Mouse (Mus musculus): ENCODE results near the gene Plekhg6. TPM values are rescaled to one million over a fixed set of nuclear protein-coding genes. Genes with fewer than 3 reads are reported as not detected.

Plekhg6 gene
- total and polyA plus RNA-seq, 2 experiments from 2014 or later = 0.05 TPM; not detected in 1

DNA sequence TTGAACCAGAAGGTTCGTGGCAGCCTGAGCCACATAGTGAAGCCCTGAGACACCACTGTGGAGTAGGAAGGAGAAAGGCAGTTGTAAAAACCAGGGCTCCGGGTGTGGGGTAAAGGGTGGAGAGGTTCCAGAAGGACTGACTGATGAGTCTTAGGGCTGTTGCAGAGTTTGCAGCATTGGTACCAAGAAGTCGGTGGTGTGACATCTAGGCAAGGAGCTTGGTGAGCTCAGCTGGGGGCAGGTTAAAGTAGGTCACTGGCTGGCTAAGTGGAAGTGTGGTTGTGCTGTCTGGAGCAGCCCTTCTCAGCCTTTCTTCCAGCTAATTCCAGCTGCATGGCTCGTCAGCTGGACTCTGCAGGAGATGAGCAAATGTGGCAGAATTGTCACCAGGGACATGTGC lies 27.8 kb downstream of the Plekhg6 start:
- H3K36me3 ChIP-seq (replicated peaks; ENCODE audit: control insufficient read depth, insufficient read depth, low read length) = peaks cover 9% of the 10 kb centered on the region
- 59% methylated on average over 4 of the region's 4 CpGs for WGBS
- H3K4me3 ChIP-seq (ENCODE audit: low read depth, low read length) = no peak overlapping the region
- ATAC-seq (ENCODE audit: insufficient read depth, low read depth) (no peak), DNase-seq (ENCODE audit: low spot score) (no peak)
- H3K9ac ChIP-seq (replicated peaks; ENCODE audit: low read depth, low read length) = no peak overlapping the region
- no peaks in the 10 kb centered on the region for H3K9me3 ChIP-seq (replicated peaks; ENCODE audit: control insufficient read depth, low read length)
- peaks cover 34% of the 10 kb centered on the region for H3K4me1 ChIP-seq (ENCODE audit: control insufficient read depth, insufficient read depth)
- TF ChIP-seq EP300 (IDR thresholded peaks at IDR 0.05; ENCODE audit: low read depth) (no peak), CTCF (IDR thresholded peaks at IDR 0.05; ENCODE audit: low read depth) (no peak)
- H3K27ac ChIP-seq (ENCODE audit: low read depth) = peak overlapping the region; percentile 84; the same call in 1 of the 2 replicates
- H3K27me3 ChIP-seq (ENCODE audit: control insufficient read depth, insufficient read depth, low read length) = no peaks in the 10 kb centered on the region
- H3K4me2 ChIP-seq (ENCODE audit: low read depth, low read length) = peak overlapping the region; percentile 68

DNA sequence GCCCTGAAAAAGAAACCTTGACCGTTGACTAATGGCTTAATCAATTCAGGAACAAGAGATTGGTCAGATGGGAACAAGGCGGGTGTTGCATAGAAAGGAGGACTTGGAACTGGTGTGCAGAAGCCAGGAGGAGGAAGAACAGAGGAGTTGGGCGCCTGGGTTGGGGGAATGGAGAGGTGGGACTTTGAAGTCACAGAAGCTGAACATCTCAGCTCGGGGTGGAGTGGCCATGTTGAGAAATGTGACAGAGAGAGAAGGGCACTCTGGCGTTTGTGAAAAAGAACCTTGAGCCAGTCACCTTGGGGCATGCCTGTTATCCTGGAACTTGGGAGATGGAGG lies 28.6 kb downstream of the Plekhg6 start:
- H3K4me3 ChIP-seq (ENCODE audit: low read depth, low read length) = peak overlapping the region; percentile 60; the same call in 1 of the 2 replicates
- no peak for TF ChIP-seq CTCF (IDR thresholded peaks at IDR 0.05; ENCODE audit: low read depth)
- TF ChIP-seq EP300 (IDR thresholded peaks at IDR 0.05; ENCODE audit: low read depth) = no peak
- H3K27me3 ChIP-seq (ENCODE audit: control insufficient read depth, insufficient read depth, low read length) = no peaks in the 10 kb centered on the region
- H3K9ac ChIP-seq (replicated peaks; ENCODE audit: low read depth, low read length) = no peak overlapping the region
- H3K4me2 ChIP-seq (ENCODE audit: low read depth, low read length) = peak overlapping the region; percentile 68
- no peak for ATAC-seq (ENCODE audit: insufficient read depth, low read depth)
- H3K4me1 ChIP-seq (ENCODE audit: control insufficient read depth, insufficient read depth) = peaks cover 34% of the 10 kb centered on the region
- DNase-seq (ENCODE audit: low spot score) = no peak
- H3K36me3 ChIP-seq (replicated peaks; ENCODE audit: control insufficient read depth, insufficient read depth, low read length) = peaks cover 1% of the 10 kb centered on the region
- 52% methylated on average over 5 of the region's 5 CpGs for WGBS
- H3K27ac ChIP-seq (ENCODE audit: low read depth) = peak overlapping the region; percentile 84; the same call in 1 of the 2 replicates
- H3K9me3 ChIP-seq (replicated peaks; ENCODE audit: control insufficient read depth, low read length) = no peaks in the 10 kb centered on the region

DNA sequence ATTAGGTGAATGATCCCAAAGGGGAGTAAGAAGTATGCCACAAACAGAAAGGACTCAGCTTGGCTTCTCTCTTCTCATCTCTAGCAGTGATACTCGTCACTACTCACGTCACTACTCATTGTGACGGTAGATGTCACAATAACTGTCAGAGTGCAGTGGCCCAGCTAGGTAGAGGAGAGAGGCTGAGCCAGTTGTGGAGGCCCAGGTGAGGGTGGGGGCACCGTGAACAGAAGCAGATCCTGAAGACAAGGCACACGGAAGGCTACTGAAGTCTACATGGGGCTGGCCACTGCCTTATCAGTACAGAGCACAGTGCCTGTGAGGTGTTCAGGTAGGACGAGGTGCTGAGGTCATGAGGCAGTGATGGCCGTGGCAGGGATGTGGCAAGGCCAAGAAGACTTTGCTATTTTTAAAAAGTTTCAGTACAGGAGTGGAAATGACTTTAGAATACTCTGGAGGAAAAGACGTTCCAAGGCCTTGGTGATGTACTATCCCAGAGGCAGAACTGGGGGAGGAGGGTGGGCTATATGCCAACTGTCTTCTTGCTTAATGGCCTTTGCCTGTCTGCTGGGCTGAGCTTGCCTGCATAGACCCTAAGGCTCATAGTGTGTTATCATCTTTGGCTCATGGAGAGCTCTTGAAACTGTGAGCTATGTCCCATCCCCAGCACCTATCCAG lies 29.1 kb downstream of the Plekhg6 start:
- ATAC-seq (ENCODE audit: insufficient read depth, low read depth) (no peak), DNase-seq (ENCODE audit: low spot score) (no peak)
- TF ChIP-seq CTCF (IDR thresholded peaks at IDR 0.05; ENCODE audit: low read depth) (no peak), EP300 (IDR thresholded peaks at IDR 0.05; ENCODE audit: low read depth) (no peak)
- Histone ChIP-seq H3K27me3 (ENCODE audit: control insufficient read depth, insufficient read depth, low read length) (no peaks in the 10 kb centered on the region), H3K9me3 (replicated peaks; ENCODE audit: control insufficient read depth, low read length) (no peaks in the 10 kb centered on the region), H3K27ac (ENCODE audit: low read depth) (peak overlapping the region; percentile 84), H3K4me3 (ENCODE audit: low read depth, low read length) (peak overlapping the region; percentile 60), H3K36me3 (replicated peaks; ENCODE audit: control insufficient read depth, insufficient read depth, low read length) (no peaks in the 10 kb centered on the region), H3K4me1 (ENCODE audit: control insufficient read depth, insufficient read depth) (peaks cover 34% of the 10 kb centered on the region), H3K9ac (replicated peaks; ENCODE audit: low read depth, low read length) (no peak overlapping the region), H3K4me2 (ENCODE audit: low read depth, low read length) (peak overlapping the region; percentile 68)
- WGBS = 51% methylated on average over 8 of the region's 8 CpGs

DNA sequence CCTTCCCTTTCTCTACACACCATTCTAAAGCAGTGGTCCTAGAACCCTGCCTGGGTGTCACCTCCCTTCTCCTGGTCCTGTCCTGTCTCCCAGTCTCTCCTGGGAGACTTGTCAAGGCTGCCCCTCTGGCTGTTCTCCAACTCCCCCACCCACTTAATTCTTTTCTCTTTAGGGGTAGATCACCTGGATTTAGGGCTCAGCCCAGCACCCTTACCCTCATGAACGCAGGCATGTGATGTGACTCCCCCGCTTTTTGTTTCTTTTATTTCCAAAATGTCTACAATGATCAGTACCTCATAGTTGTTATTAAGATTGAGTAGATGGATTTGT lies 29.6 kb downstream of the Plekhg6 start:
- peak overlapping the region; percentile 84 for H3K27ac ChIP-seq (ENCODE audit: low read depth)
- TF ChIP-seq EP300 (IDR thresholded peaks at IDR 0.05; ENCODE audit: low read depth) (no peak), CTCF (IDR thresholded peaks at IDR 0.05; ENCODE audit: low read depth) (no peak)
- H3K4me2 ChIP-seq (ENCODE audit: low read depth, low read length) = peak overlapping the region; percentile 68
- H3K9me3 ChIP-seq (replicated peaks; ENCODE audit: control insufficient read depth, low read length) = no peaks in the 10 kb centered on the region
- DNase-seq (ENCODE audit: low spot score) (no peak), ATAC-seq (ENCODE audit: insufficient read depth, low read depth) (no peak)
- 83% methylated on average over 2 of the region's 2 CpGs for WGBS
- no peaks in the 10 kb centered on the region for H3K27me3 ChIP-seq (ENCODE audit: control insufficient read depth, insufficient read depth, low read length)
- no peaks in the 10 kb centered on the region for H3K36me3 ChIP-seq (replicated peaks; ENCODE audit: control insufficient read depth, insufficient read depth, low read length)
- peak overlapping the region; percentile 60 for H3K4me3 ChIP-seq (ENCODE audit: low read depth, low read length)
- peaks cover 31% of the 10 kb centered on the region for H3K4me1 ChIP-seq (ENCODE audit: control insufficient read depth, insufficient read depth)
- peak overlapping the region; percentile 82 for H3K9ac ChIP-seq (replicated peaks; ENCODE audit: low read depth, low read length)

- H3K9ac ChIP-seq (replicated peaks; ENCODE audit: low read depth, low read length) = peak overlapping the region; percentile 82
- ATAC-seq (ENCODE audit: insufficient read depth, low read depth) (no peak), DNase-seq (ENCODE audit: low spot score) (no peak)
- H3K4me1 ChIP-seq (ENCODE audit: control insufficient read depth, insufficient read depth) = peaks cover 25% of the 10 kb centered on the region
- 25% methylated on average over 20 of the region's 20 CpGs for WGBS
- no peaks in the 10 kb centered on the region for H3K27me3 ChIP-seq (ENCODE audit: control insufficient read depth, insufficient read depth, low read length)
- TF ChIP-seq EP300 (IDR thresholded peaks at IDR 0.05; ENCODE audit: low read depth) (no peak), CTCF (IDR thresholded peaks at IDR 0.05; ENCODE audit: low read depth) (no peak)
- H3K4me2 ChIP-seq (ENCODE audit: low read depth, low read length) = peak overlapping the region; percentile 68
- H3K27ac ChIP-seq (ENCODE audit: low read depth) = peak overlapping the region; percentile 84
- no peaks in the 10 kb centered on the region for H3K36me3 ChIP-seq (replicated peaks; ENCODE audit: control insufficient read depth, insufficient read depth, low read length)
- peak overlapping the region; percentile 60 for H3K4me3 ChIP-seq (ENCODE audit: low read depth, low read length)
- no peaks in the 10 kb centered on the region for H3K9me3 ChIP-seq (replicated peaks; ENCODE audit: control insufficient read depth, low read length)
Observed at GRCm38 (mm10) chr6:125350231-125350994, 30.2 kb downstream of the Plekhg6 start.
